Mouse (Mus musculus) myocyte (in vitro differentiated cells): ENCODE data around the gene Plekha5. TPM values are rescaled to one million over a fixed set of nuclear protein-coding genes. Genes with fewer than 3 reads are reported as not detected.
A peak's percentile ranks its signal among the peaks of the same experiment; 100 is the strongest.

Experiments
- H3K27me3 ChIP-seq: one replicate; pipeline ENCODE4 v1.6.1; 2011; ENCODE audit not compliant: control insufficient read depth, insufficient read depth, insufficient read length
- H3K36me3 ChIP-seq: one replicate; pipeline ENCODE4 v1.6.1; 2011; ENCODE audit not compliant: control insufficient read depth, insufficient read depth
- H3K4me2 ChIP-seq: one replicate; pipeline ENCODE4 v1.6.1; 2011; ENCODE audit warnings: low read depth, control low read depth
- H3K4me3 ChIP-seq: one replicate; pipeline ENCODE4 v1.5.1; 2011; ENCODE audit warnings: mild to moderate bottlenecking, control low read depth, moderate library complexity
- H3K79me2 ChIP-seq: one replicate; pipeline ENCODE4 v1.6.1; 2011; ENCODE audit not compliant: control insufficient read depth, insufficient read depth
- H3ac ChIP-seq: one replicate; pipeline ENCODE4 v1.6.1; 2011; ENCODE audit not compliant: control insufficient read depth, insufficient read length
- CEBPB ChIP-seq: IDR thresholded peaks from 2 replicates; pipeline ENCODE4 v1.6.1; 2011; ENCODE audit warnings: mild to moderate bottlenecking, moderate library complexity; ENCODE audit not compliant: poor library complexity, insufficient read depth, severe bottlenecking
- E2F4 ChIP-seq: IDR thresholded peaks from one replicate; pipeline ENCODE4 v1.6.1; 2011; ENCODE audit warnings: mild to moderate bottlenecking, control low read depth, moderate library complexity; ENCODE audit not compliant: insufficient read depth
- MAX ChIP-seq: IDR thresholded peaks from one replicate; pipeline ENCODE4 v1.6.1; 2011; ENCODE audit warnings: low read depth, mild to moderate bottlenecking, control low read depth
- MYOD1 ChIP-seq, 3 experiments: IDR thresholded peaks; one replicate each; pipeline ENCODE4 v1.6.1; 2011; ENCODE audit warnings: control low read depth in 2 of 3, low read depth in 2 of 3, mild to moderate bottlenecking in 2 of 3, moderate library complexity in 1 of 3; ENCODE audit not compliant: insufficient read length in 2 of 3, control insufficient read depth in 1 of 3
- MYOG ChIP-seq, 3 experiments: IDR thresholded peaks; one replicate each; pipeline ENCODE4 v1.6.1; 2011; ENCODE audit warnings: control low read depth in 2 of 3, low read depth in 2 of 3, mild to moderate bottlenecking in 2 of 3; ENCODE audit not compliant: insufficient read length in 2 of 3, control insufficient read depth in 1 of 3, insufficient read depth in 1 of 3
- POLR2A ChIP-seq: IDR thresholded peaks from one replicate; pipeline ENCODE4 v1.6.1; 2011; ENCODE audit warnings: low read depth, mild to moderate bottlenecking, control low read depth, moderate library complexity; ENCODE audit not compliant: insufficient read length
- POLR2AphosphoS2 ChIP-seq: IDR thresholded peaks from one replicate; pipeline ENCODE4 v1.6.1; 2011; ENCODE audit warnings: low read depth, control low read depth; ENCODE audit not compliant: insufficient read length
- REST ChIP-seq: IDR thresholded peaks from one replicate; pipeline ENCODE4 v1.6.1; 2011; ENCODE audit warnings: mild to moderate bottlenecking, control low read depth, moderate library complexity; ENCODE audit not compliant: insufficient read depth, insufficient read length
- SRF ChIP-seq: IDR thresholded peaks from one replicate; pipeline ENCODE4 v1.6.1; 2011; ENCODE audit warnings: low read depth; ENCODE audit not compliant: control insufficient read depth, insufficient read length
- TCF12 ChIP-seq: IDR thresholded peaks from one replicate; pipeline ENCODE4 v1.6.1; 2011; ENCODE audit warnings: mild to moderate bottlenecking, control low read depth; ENCODE audit not compliant: poor library complexity, insufficient read depth, severe bottlenecking
- TCF3 ChIP-seq: IDR thresholded peaks from one replicate; pipeline ENCODE4 v1.6.1; 2011; ENCODE audit warnings: low read depth, control low read depth; ENCODE audit not compliant: insufficient read length
- USF1 ChIP-seq: IDR thresholded peaks from one replicate; pipeline ENCODE4 v1.6.1; 2011; ENCODE audit warnings: low read depth, mild to moderate bottlenecking, control low read depth, moderate library complexity
- polyA plus RNA-seq: library from polyadenylated mRNA; unstranded; fragments of >200 nt; fragmentation: generic; extraction: Trizol; gene quantifications from one replicate; pipeline ENCODE4 v1.2.1, GENCODE M21; 2012; ENCODE audit warnings: missing spikeins

Gene Plekha5
- polyA plus RNA-seq, 1 experiment: 12.2 TPM

GRCm38 (mm10) chr6:140481701-140482460 is 58.0 kb downstream of the Plekha5 start:
- Histone ChIP-seq H3K79me2 (no peaks in the 10 kb centered on the region), H3ac (no peak overlapping the region), H3K36me3 (no peaks in the 10 kb centered on the region), H3K4me3 (no peak overlapping the region), H3K4me2 (peak overlapping the region; percentile 62), H3K27me3 (no peaks in the 10 kb centered on the region)
- no peak for TF ChIP-seq CEBPB
- TF ChIP-seq POLR2A: no peak
- TF ChIP-seq SRF: no peak
- no peak for TF ChIP-seq MYOG (IDR thresholded peaks at IDR 0.05; ENCODE audit: control insufficient read depth in 1 of 3, insufficient read depth in 1 of 3, insufficient read length in 2 of 3, low read depth in 2 of 3)
- TF ChIP-seq POLR2AphosphoS2: no peak
- no peak for TF ChIP-seq TCF3
- TF ChIP-seq MYOD1 (IDR thresholded peaks at IDR 0.05; ENCODE audit: control insufficient read depth in 1 of 3, insufficient read length in 2 of 3, low read depth in 2 of 3): no peak
- TF ChIP-seq TCF12: no peak
- no peak for TF ChIP-seq USF1
- no peak for TF ChIP-seq REST
- no peak for TF ChIP-seq E2F4
- TF ChIP-seq MAX: no peak

GRCm38 (mm10) chr6:140484170-140484569 is 60.3 kb downstream of the Plekha5 start:
- H3K27me3 ChIP-seq: no peaks in the 10 kb centered on the region
- peak overlapping the region; percentile 61 for H3K4me2 ChIP-seq
- no peaks in the 10 kb centered on the region for H3K36me3 ChIP-seq
- H3K4me3 ChIP-seq: no peak overlapping the region
- no peak overlapping the region for H3ac ChIP-seq
- TF ChIP-seq CEBPB (no peak), MYOD1 (IDR thresholded peaks at IDR 0.05; ENCODE audit: control insufficient read depth in 1 of 3, insufficient read length in 2 of 3, low read depth in 2 of 3) (peak in 2 of 3 experiments; percentile 76 to 82), MYOG (IDR thresholded peaks at IDR 0.05; ENCODE audit: control insufficient read depth in 1 of 3, insufficient read depth in 1 of 3, insufficient read length in 2 of 3, low read depth in 2 of 3) (peak; percentile 23 to 89 (median 84)), SRF (peak; percentile 36)
- H3K79me2 ChIP-seq: no peaks in the 10 kb centered on the region

DNA sequence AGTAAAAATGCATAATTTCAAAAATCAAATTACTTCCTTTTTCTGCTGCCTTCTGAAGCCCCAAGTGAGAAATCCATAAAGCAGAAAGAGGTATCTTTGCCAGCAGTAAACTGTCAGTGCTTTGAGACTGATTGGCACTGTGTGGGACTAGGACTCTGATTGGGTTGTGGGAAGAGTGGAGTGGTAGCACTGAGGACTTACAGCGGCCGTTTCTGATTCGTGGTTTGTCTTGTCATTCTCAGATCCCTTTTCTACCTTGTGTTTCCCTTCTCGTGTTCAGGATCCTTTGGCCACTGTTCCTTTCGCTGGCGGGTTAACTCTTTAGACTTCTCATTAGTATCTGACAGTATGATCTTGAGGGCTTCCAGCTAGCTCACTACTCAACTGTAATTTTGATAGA is 61.8 kb downstream of the Plekha5 start:
- H3K4me2 ChIP-seq: no peak overlapping the region
- TF ChIP-seq CEBPB (no peak), USF1 (no peak), TCF12 (no peak), MYOD1 (IDR thresholded peaks at IDR 0.05; ENCODE audit: control insufficient read depth in 1 of 3, insufficient read length in 2 of 3, low read depth in 2 of 3) (no peak), POLR2A (no peak), E2F4 (no peak), REST (no peak)
- no peaks in the 10 kb centered on the region for H3K79me2 ChIP-seq
- H3ac ChIP-seq: no peak overlapping the region
- no peaks in the 10 kb centered on the region for H3K27me3 ChIP-seq
- H3K36me3 ChIP-seq: no peaks in the 10 kb centered on the region
- H3K4me3 ChIP-seq: no peak overlapping the region

DNA sequence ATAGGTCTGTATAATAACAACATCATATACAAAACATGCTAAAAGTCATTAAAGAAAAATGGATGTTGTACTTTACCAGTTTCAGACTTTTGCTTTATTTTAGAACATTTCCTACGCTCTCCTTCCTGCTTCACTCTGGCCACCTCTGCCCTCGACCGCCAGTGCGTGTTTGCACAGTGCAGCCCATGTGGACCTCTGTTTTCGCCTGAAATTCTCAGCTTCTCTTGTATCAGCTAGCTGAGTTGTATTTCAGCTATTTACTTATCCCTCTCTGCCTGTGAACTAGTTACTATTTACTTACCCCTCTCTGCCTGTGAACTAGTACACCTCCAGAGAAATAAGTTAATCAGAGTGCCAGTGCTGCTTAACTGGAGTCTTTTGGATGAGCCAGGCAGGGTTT is 62.8 kb downstream of the Plekha5 start:
- Histone ChIP-seq H3K4me3 (no peak overlapping the region), H3ac (no peak overlapping the region), H3K27me3 (no peaks in the 10 kb centered on the region), H3K4me2 (peak overlapping the region; percentile 51), H3K36me3 (no peaks in the 10 kb centered on the region), H3K79me2 (no peaks in the 10 kb centered on the region)
- TF ChIP-seq MYOD1 (IDR thresholded peaks at IDR 0.05; ENCODE audit: control insufficient read depth in 1 of 3, insufficient read length in 2 of 3, low read depth in 2 of 3): no peak
- TF ChIP-seq MAX: no peak
- TF ChIP-seq TCF3: no peak
- TF ChIP-seq CEBPB: no peak
- no peak for TF ChIP-seq MYOG (IDR thresholded peaks at IDR 0.05; ENCODE audit: control insufficient read depth in 1 of 3, insufficient read depth in 1 of 3, insufficient read length in 2 of 3, low read depth in 2 of 3)
- TF ChIP-seq E2F4: no peak
- no peak for TF ChIP-seq POLR2AphosphoS2

GRCm38 (mm10) chr6:140487489-140487888 is 63.6 kb downstream of the Plekha5 start:
- H3ac ChIP-seq: no peak overlapping the region
- H3K79me2 ChIP-seq: no peaks in the 10 kb centered on the region
- TF ChIP-seq TCF12: peak; percentile 54
- TF ChIP-seq USF1: no peak
- no peak for TF ChIP-seq MAX
- no peak for TF ChIP-seq SRF
- peak in 2 of 3 experiments; percentile 53 to 71 for TF ChIP-seq MYOD1 (IDR thresholded peaks at IDR 0.05; ENCODE audit: control insufficient read depth in 1 of 3, insufficient read length in 2 of 3, low read depth in 2 of 3)
- no peak for TF ChIP-seq REST
- peak in 2 of 3 experiments; percentile 20 to 65 for TF ChIP-seq MYOG (IDR thresholded peaks at IDR 0.05; ENCODE audit: control insufficient read depth in 1 of 3, insufficient read depth in 1 of 3, insufficient read length in 2 of 3, low read depth in 2 of 3)
- H3K27me3 ChIP-seq: no peaks in the 10 kb centered on the region
- peak overlapping the region; percentile 51 for H3K4me2 ChIP-seq
- H3K4me3 ChIP-seq: no peak overlapping the region
- H3K36me3 ChIP-seq: no peaks in the 10 kb centered on the region
